Mouse (Mus musculus) kidney, postnatal 4 days (tissue): ENCODE measurements around the gene Zkscan7.

ENCODE experiments used
- DNase-seq, 2 experiments: peaks; one replicate each; pipeline ENCODE4 v3.0.0; 2021; ENCODE audit warnings: mixed read lengths in 2 of 2

Gene Zkscan7

GRCm38 (mm10) chr9:122902717-122903535 is 17.4 kb downstream of the Zkscan7 start:
- peak; percentile 85 to 90 for DNase-seq

- DNase-seq: no peak
Observed at GRCm38 (mm10) chr9:122922436-122922835, 37.0 kb downstream of the Zkscan7 start.

GRCm38 (mm10) chr9:122922936-122923381 is 37.5 kb downstream of the Zkscan7 start, which contains the start of gene Zfp105:
TSS of gene Zfp105 (plus strand) at chr9:122923072.
- DNase-seq: peak; percentile 82 to 90

- no peak for DNase-seq
Observed at GRCm38 (mm10) chr9:122928915-122929314, 43.4 kb downstream of the Zkscan7 start.
